Mouse (Mus musculus) Patski (cell line): ENCODE data around the gene Maea. TPM values are rescaled to one million over a fixed set of nuclear protein-coding genes. Genes with fewer than 3 reads are reported as not detected.

ENCODE experiments used
- ATAC-seq: fragments of 100-300 bp; one replicate; pipeline ENCODE4 v1.8.0; 2021
- CTCF ChIA-PET: fragments of 350-600 bp; sonication (Branson Sonifier 250); formaldehyde crosslinking; loops from one replicate; lab custom pipeline; 2022; ENCODE audit warnings: inconsistent platforms; lab: Charles Lee
- POLR2A ChIA-PET: fragments of 350-600 bp; sonication (Branson Sonifier 250); formaldehyde crosslinking; loops from one replicate; lab custom pipeline; 2022; ENCODE audit warnings: antibody characterized with exemption, inconsistent platforms; lab: Charles Lee
- DNase-seq: peaks from one replicate; pipeline ENCODE4 v3.0.0-alpha.2; 2011; ENCODE audit warnings: low read depth, low spot score
- H3K27me3 ChIP-seq: fragments of 371-371 bp; one replicate; pipeline ENCODE4 v1.5.1; 2021
- CTCF ChIP-seq: fragments of 100-300 bp; IDR thresholded peaks from one replicate; pipeline ENCODE4 v1.5.1; 2021
- in situ Hi-C: fragments of 300-500 bp; cut with MboI; formaldehyde crosslinking; loops from 3 replicates; pipeline ENCODE4 v1.11.1; 2018; ENCODE audit warnings: low pct_unique_long_range_greater_than_20kb, mixed read lengths
- polyA plus RNA-seq: library from polyadenylated mRNA; unstranded; gene quantifications from one replicate; pipeline ENCODE4 v1.2.3, GENCODE M21; 2021

Gene Maea
- polyA plus RNA-seq, 1 experiment from 2014 or later = 339 TPM

DNA sequence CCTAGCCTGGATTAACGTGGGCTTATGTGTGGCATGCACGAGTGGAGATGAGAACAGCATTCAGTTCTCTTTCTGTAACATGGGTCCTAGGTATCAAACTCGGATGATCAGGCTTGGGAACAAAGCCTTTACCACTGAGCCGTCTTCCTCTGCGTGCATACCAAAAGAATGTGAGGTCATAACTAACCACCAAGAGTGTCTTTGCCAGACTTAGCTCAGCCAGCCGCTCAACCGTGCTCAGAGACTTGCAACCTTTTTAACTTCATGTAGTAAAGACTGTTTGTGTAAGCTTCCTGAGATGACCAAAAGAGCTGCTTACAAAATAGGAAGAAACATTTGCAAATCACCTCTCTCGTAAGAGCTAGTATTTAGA is 16.9 kb downstream of the Maea start:
- no peaks in the 10 kb centered on the region for H3K27me3 ChIP-seq
- in situ Hi-C loops = no loop called here
- TF ChIP-seq CTCF = no peak
- DNase-seq = peak; percentile 97
- CTCF ChIA-PET = interaction anchor here (0.9 to 6.4 kb wide), 5 partner anchors 10 to 48 kb away, joined by 3 to 35 read pairs (median 12); partner anchors contain the start of gene Maea
- POLR2A ChIA-PET = interaction anchor here (0.7 to 3.5 kb wide), 2 partner anchors 9 to 16 kb away, joined by 4 to 18 read pairs; partner anchors contain the start of gene Maea
- peak; percentile 91 for ATAC-seq

DNA sequence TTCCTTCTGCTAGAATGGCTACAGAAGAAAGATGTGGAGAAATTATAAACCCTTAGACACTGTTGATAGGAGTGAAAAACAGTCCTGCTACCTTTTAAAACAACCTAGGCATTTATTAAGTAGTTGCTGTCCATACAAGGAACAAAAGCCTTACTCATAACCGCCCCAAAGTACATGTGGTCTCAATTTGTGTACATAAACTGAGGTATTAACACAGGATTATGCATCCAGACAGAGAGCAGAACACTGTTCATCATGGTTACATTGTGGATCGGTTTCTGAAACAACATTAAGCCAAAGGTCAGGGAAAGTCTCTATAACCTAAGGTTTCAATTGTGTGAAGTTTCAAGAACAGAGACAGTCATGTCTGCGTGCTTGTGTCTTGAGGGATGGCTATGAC is 17.7 kb downstream of the Maea start:
- CTCF ChIA-PET = interaction anchor here (0.9 to 6.4 kb wide), 3 partner anchors 10 to 17 kb away, joined by 3 to 35 read pairs (median 4); no protein-coding TSS in a partner anchor
- H3K27me3 ChIP-seq = no peaks in the 10 kb centered on the region
- ATAC-seq (no peak), DNase-seq (no peak)
- in situ Hi-C loops = no loop called here
- POLR2A ChIA-PET = interaction anchor here (3.5 kb wide), 1 partner anchor 17 kb away, joined by 18 read pairs; the partner anchor contains the start of gene Maea
- TF ChIP-seq CTCF = no peak

DNA sequence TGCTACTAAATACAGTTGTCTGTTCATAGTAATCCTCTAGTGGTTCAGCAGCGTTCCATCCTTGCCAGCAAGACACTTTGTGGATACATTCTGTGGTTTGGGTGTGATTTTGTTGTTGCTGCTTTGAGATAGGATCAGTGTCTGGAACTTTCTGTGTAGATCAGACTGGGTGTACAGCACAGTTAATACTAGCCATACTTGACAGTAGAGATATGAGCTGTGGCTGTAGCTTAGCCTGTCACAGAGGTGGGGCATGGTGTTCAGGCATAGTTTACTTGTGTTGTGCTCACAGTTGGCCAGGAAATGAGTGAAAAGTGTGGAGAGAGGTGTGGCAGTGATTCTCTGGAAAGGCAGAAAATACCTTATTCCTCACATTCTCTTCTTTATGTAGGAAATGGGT is 22.2 kb downstream of the Maea start:
- in situ Hi-C loops = no loop called here
- TF ChIP-seq CTCF = no peak
- ChIA-PET CTCF (interaction anchor here (1.3 to 3.6 kb wide), 2 partner anchors 13 to 20 kb away, joined by 3 to 22 read pairs; no protein-coding TSS in a partner anchor), POLR2A (interaction anchor here (0.7 to 1.8 kb wide), 3 partner anchors 10 to 14 kb away, joined by 3 to 6 read pairs (median 3); no protein-coding TSS in a partner anchor)
- ATAC-seq (no peak), DNase-seq (no peak)
- H3K27me3 ChIP-seq = no peaks in the 10 kb centered on the region

DNA sequence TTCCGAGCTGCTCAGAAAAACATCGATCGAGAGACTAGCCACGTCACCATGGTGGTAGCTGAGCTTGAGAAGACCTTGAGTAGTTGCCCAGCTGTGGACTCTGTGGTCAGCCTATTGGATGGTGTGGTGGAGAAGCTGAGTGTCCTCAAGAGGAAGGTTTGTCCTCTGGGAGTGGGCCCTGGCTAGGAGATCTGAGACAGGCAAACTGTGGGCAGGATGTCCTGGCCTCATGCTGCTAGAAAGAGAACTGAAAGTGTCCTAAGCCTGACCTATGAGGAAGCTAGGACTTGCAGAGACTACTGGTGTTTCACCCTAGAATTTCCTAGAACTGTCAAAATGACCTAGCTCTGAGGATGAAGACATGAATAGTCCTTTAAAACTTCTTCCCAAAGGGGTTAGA is 23.2 kb downstream of the Maea start:
- ChIA-PET POLR2A (interaction anchor here (0.7 to 1.8 kb wide), 3 partner anchors 11 to 13 kb away, joined by 3 to 6 read pairs (median 3); no protein-coding TSS in a partner anchor), CTCF (interaction anchor here (1.1 to 3.6 kb wide), 4 partner anchors 9 to 22 kb away, joined by 3 to 22 read pairs (median 4); partner anchors contain the start of gene Uvssa)
- in situ Hi-C loops = no loop called here

DNA sequence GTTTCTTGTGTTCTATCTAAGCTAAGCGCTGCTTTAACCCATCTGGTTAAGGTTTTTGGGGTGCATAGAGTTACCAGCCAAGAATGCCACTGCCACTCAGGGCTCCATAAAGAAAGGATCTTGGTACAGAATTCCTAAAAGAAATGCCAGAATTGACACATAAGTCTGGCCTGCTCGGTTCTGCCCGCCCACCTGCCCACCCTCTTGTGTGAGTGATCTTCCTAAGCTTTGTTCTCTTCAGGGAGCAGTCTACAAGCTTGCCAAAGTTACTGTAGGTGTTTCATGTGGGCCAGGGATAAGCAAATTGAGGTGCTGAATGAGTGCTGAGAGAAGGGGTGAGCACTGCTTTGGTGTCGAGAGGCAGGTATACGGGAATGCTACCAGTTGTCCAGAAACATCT is 28.0 kb downstream of the Maea start:
- POLR2A ChIA-PET = no interaction called here
- in situ Hi-C loops = no loop called here

More for the DNA sequence above, 23.2 kb downstream of the Maea start:
- H3K27me3 ChIP-seq = no peaks in the 10 kb centered on the region
- TF ChIP-seq CTCF = no peak
- ATAC-seq (no peak), DNase-seq (no peak)

DNA sequence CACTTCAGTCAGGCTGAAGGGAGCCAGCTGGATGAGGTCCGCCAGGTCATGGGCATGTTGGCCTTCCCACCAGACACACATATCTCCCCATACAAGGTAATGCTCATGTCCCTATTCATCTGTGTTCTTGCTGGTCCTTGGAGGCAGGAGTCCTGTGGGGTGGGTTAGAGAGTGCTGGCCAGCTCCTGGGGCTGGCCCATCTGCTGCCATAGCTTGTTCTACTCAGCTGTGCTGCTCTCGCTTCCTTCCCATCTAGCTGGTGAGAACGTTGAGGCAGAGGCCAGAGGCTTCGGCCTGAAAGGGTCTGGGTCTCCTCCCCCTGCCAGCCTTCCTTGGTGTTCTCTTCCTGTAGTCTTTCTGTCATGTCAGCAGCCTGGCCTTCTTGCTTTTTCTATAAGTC is 33.3 kb downstream of the Maea start:
- ATAC-seq (no peak), DNase-seq (no peak)
- in situ Hi-C loops = no loop called here
- POLR2A ChIA-PET = interaction anchor here (1.0 to 2.2 kb wide), 2 partner anchors 10 to 27 kb away, joined by 3 to 6 read pairs; no protein-coding TSS in a partner anchor
- no peak for TF ChIP-seq CTCF
- CTCF ChIA-PET = interaction anchor here (3.6 to 5.9 kb wide), 2 partner anchors 16 to 26 kb away, joined by 27 to 35 read pairs; no protein-coding TSS in a partner anchor
- H3K27me3 ChIP-seq = no peaks in the 10 kb centered on the region

More for the DNA sequence above, 28.0 kb downstream of the Maea start:
- ATAC-seq (no peak), DNase-seq (no peak)
- no peak for TF ChIP-seq CTCF
- no peaks in the 10 kb centered on the region for H3K27me3 ChIP-seq
- CTCF ChIA-PET = interaction anchor here (1.1 to 1.7 kb wide), 2 partner anchors 12 to 22 kb away, joined by 3 to 5 read pairs; no protein-coding TSS in a partner anchor

DNA sequence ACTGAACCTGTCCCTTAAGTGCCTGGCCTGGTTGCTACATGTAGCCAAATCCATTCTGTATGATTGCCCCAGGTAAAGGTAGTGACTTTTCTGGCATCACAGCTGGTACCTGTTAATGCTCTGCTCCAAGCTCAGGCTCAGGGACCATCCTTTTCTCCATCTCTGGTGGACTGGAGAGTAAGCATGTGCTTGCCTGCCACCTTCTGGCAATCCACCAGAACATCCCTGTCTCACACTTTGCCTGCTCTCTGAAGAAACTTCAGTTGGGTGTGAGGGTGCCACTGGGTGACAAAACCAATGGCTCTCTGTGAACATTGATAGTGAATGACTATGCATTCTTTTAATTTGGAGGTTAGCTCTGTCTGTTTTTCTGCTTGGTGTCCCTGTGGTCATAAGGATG is 35.8 kb downstream of the Maea start:
- no peak for TF ChIP-seq CTCF
- peak; percentile 23 for ATAC-seq
- ChIA-PET CTCF (interaction anchor here (0.7 to 5.9 kb wide), 10 partner anchors 12 to 93 kb away, joined by 3 to 35 read pairs (median 5); no protein-coding TSS in a partner anchor), POLR2A (interaction anchor here (0.6 to 1.4 kb wide), 3 partner anchors 10 to 34 kb away, joined by 3 to 4 read pairs (median 3); no protein-coding TSS in a partner anchor)
- in situ Hi-C loops = no loop called here
- DNase-seq = no peak
- no peaks in the 10 kb centered on the region for H3K27me3 ChIP-seq

DNA sequence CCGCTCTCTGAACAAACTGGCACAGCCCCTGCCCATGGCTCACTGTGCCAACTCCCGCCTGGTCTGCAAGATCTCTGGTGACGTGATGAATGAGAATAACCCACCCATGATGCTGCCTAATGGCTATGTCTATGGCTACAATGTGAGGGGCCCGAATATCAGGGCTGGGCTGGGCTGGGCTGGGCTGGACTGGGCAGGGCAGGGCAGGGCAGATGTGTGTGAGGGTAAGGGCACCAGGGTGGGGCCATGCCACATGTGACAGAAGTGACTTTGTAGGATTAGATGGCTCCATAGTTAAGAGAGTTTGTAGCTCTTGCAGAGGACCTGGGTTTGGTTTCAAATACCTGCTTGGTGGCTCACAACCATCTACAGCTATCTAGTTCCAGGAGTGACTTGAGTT is 36.4 kb downstream of the Maea start:
- TF ChIP-seq CTCF = no peak
- no peaks in the 10 kb centered on the region for H3K27me3 ChIP-seq
- CTCF ChIA-PET = interaction anchor here (1.2 to 5.9 kb wide), 7 partner anchors 13 to 88 kb away, joined by 3 to 35 read pairs (median 6); no protein-coding TSS in a partner anchor
- ATAC-seq = no peak
- POLR2A ChIA-PET = interaction anchor here (1.1 to 1.4 kb wide), 2 partner anchors 14 to 35 kb away, joined by 3 to 4 read pairs; no protein-coding TSS in a partner anchor
- in situ Hi-C loops = no loop called here
- no peak for DNase-seq

DNA sequence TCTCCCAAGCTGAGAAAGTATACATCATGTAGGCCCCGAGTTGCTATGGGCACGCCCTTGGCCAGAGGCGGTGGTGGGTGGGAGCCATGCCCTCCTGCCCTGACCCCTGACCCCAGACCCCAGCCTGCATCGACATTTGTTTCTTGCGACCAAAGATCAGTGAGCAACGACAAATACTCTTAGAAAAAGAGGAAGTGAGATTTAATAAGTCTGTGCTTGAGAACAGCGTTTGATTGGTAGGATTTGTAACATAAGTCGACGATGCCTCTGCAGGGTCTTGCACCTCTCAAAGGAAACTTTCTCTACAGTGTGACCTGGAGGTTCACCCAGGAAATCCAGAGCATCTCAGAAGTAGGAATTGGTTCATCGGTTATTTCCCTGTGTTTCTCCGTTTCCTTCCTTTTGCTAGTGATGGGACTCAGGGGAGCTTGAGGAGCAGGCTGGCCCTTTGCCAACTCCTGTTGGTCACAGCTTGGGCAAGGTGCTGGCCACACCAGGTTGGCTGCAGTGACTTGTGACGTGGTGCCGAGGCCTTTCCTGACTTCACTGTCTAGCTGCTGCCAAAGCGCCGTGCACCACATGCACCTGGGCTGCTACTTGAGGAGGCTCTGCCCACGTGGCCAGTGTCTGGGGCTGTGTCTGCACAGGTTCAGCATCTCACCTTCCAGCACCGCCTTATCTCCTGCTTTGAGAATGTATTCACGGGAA is 37.2 kb downstream of the Maea start:
- no peaks in the 10 kb centered on the region for H3K27me3 ChIP-seq
- DNase-seq (no peak), ATAC-seq (no peak)
- POLR2A ChIA-PET = interaction anchor here (1.1 to 3.3 kb wide), 3 partner anchors 15 to 97 kb away, joined by 3 to 11 read pairs (median 4); partner anchors contain the start of gene Ctbp1
- in situ Hi-C loops = no loop called here
- no peak for TF ChIP-seq CTCF
- CTCF ChIA-PET = interaction anchor here (1.3 to 5.9 kb wide), 6 partner anchors 14 to 75 kb away, joined by 4 to 35 read pairs (median 14); no protein-coding TSS in a partner anchor

DNA sequence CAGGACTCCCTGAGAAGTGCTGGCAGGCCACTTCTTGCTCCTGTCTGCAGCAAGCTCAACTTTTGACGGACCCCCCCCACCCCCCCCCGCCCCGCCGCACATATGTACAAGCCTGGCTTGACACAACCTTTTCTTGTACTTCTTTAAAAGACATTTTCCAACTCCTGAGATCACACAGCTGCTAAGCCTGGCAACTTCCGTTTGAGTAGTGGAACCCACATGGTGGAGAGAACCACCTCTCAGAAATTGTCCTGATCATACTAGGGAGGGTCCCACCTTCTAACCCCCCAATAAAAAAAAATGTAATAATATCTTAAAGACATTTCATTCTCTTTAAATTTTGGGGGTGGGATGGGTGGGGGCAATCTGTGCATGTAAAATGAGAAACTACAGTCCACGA is 41.9 kb downstream of the Maea start:
- ChIA-PET CTCF (interaction anchor here (1.0 to 2.5 kb wide), 4 partner anchors 19 to 105 kb away, joined by 3 to 10 read pairs (median 5); partner anchors contain the start of gene Ctbp1), POLR2A (interaction anchor here (1.5 to 4.1 kb wide), 2 partner anchors 41 to 104 kb away, joined by 13 to 34 read pairs; partner anchors contain the start of genes Ctbp1 and Maea)
- no peaks in the 10 kb centered on the region for H3K27me3 ChIP-seq
- TF ChIP-seq CTCF = no peak
- DNase-seq (no peak), ATAC-seq (no peak)
- in situ Hi-C loops = loop anchor here (5.0 kb wide), 2 partner anchors 105 to 170 kb away; partner anchors contain the start of gene Ctbp1
